Mouse (Mus musculus) megakaryocyte, embryonic 14.5 days (primary cell): ENCODE results near the gene Pwwp2b. TPM values are rescaled to one million over a fixed set of nuclear protein-coding genes. Genes with fewer than 3 reads are reported as not detected.

Experiments used
- H3K27me3 ChIP-seq: replicated peaks from 2 replicates; pipeline ENCODE3; 2012; ENCODE audit warnings: inconsistent platforms
- H3K36me3 ChIP-seq: replicated peaks from 2 replicates; pipeline ENCODE3; 2012; ENCODE audit warnings: low read length, inconsistent platforms, mixed read lengths
- H3K4me1 ChIP-seq: 2 replicates; pipeline ENCODE4 v1.6.1; 2012; ENCODE audit warnings: inconsistent platforms
- H3K4me3 ChIP-seq: replicated peaks from 2 replicates; pipeline ENCODE3; 2012; ENCODE audit warnings: moderate library complexity, mild to moderate bottlenecking, inconsistent platforms
- H3K9me3 ChIP-seq: 2 replicates; pipeline ENCODE4 v1.6.1; 2012; ENCODE audit warnings: inconsistent platforms
- FLI1 ChIP-seq: IDR thresholded peaks from 2 replicates; pipeline ENCODE4 v1.6.1; 2012; ENCODE audit warnings: low read length, inconsistent platforms, mixed read lengths
- GATA1 ChIP-seq: IDR thresholded peaks from 3 replicates; pipeline ENCODE4 v1.6.1; 2012; ENCODE audit warnings: mixed read lengths, low read length, inconsistent platforms, borderline replicate concordance
- polyA plus RNA-seq: library from polyadenylated mRNA; stranded (reverse); fragments of >175 nt; gene quantifications from 2 replicates; pipeline ENCODE4 v1.2.3, GENCODE M21; 2012; ENCODE audit warnings: low replicate concordance; ENCODE audit not compliant: insufficient read depth

Gene Pwwp2b
- polyA plus RNA-seq, 1 experiment: 11.6 TPM

DNA sequence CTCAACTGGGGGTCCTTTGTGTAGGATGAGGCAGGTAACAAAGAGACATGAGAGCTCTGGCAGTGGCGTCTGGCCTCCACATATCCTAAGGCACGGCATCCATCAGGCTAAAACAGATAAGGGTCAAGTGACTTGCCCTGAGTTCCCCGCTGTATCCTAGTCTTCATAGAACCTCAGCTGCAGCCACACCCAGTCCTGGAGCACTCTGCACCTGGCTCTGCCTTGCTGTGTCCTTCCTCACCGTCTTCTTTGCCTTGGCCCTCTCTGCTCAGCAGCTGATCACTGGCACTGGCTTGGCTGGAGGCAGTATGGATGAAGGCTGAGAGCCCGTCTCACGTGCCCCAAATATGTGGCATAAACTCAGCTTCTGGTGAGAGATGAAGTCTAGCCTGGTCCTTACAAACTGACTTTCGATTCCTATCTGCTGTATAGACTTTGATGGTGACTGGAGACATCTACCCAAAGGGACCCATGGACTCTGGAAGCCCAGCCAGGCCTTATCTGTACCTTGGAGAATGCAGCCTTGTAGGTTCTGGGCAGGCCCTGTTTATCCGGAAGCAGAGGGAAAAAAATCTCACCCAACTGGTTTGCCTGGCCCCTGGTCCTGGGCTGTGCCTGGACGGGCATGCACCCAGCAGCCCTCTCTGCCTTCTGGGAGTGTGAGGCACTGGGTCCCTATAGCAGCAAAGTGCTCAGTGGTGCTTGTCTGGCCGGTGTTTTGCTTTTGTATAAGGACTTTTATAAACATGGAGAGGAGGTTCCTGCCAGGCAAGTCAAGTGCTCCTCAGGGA is 9.7 kb downstream of the Pwwp2b start:
- Histone ChIP-seq H3K4me1 (peaks cover 72% of the 10 kb centered on the region), H3K9me3 (peaks cover 8% of the 10 kb centered on the region), H3K36me3 (peaks cover 99% of the 10 kb centered on the region), H3K27me3 (no peaks in the 10 kb centered on the region), H3K4me3 (no peak overlapping the region)
- no peak for TF ChIP-seq GATA1
- TF ChIP-seq FLI1: no peak

DNA sequence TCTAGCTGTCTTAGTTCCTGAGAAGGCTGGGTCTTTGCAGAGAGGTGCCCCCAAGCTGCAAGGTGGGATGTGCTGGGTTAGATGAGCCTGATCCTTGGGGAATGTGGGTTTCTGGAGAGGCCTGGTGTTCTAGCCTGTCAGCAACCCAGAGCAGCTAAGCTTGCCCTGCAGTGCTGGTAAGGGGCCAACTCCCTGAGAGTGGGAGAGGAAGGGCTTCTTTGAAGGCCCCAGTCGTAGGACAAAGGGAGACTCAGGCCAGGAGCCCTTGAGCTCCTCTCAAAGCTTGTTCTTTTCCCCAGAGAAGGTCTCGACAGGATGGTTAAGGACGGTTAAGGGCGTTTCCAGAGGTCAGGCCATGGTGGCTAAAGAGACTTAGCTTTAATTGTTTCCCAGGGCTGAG is 16.1 kb downstream of the Pwwp2b start:
- Histone ChIP-seq H3K4me1 (peaks cover 72% of the 10 kb centered on the region), H3K27me3 (no peaks in the 10 kb centered on the region), H3K36me3 (peaks cover 93% of the 10 kb centered on the region), H3K4me3 (no peak overlapping the region), H3K9me3 (peaks cover 8% of the 10 kb centered on the region)
- no peak for TF ChIP-seq GATA1
- TF ChIP-seq FLI1: no peak

DNA sequence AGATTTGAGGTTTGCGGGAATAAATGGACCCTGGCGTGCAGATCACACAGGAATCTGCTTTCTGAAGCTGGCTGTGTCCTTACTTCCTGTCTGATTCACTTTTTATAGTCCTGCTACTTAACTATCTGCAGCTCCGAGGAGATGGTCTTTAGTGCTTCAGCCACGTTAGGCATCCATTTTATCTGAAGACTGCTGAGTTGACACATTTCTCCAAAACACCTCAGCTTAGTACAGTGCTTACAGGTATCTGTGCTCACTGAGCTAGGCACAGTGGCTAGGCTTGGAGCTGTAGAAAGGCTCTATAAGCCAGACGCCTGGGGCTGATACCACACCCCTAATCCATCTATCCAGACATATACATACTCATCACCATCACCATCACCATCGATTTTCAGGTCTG is 17.4 kb downstream of the Pwwp2b start:
- no peaks in the 10 kb centered on the region for H3K27me3 ChIP-seq
- H3K9me3 ChIP-seq: peaks cover 3% of the 10 kb centered on the region

DNA sequence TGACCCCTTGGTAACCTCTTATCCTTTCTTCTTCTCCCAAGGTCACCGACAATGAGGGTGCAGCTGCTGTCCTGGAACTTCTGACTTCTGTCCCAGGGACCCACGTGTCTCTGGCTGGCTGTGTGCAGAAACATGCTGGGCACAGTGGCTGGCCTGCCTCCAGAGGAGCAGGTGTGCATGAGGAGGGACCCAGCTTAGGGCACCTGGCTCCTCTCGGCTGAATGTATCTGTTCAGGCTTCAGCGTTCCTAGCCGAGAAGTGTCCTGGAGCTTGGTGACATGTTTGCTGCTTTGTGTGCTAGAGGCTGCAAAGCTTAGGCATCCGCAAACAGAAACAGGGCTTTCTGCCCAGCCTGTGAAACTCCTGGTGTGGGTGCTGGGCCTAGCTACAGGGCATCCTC is 18.1 kb downstream of the Pwwp2b start:
- Histone ChIP-seq H3K9me3 (no peaks in the 10 kb centered on the region), H3K4me3 (no peak overlapping the region), H3K4me1 (peaks cover 72% of the 10 kb centered on the region), H3K36me3 (peaks cover 86% of the 10 kb centered on the region), H3K27me3 (no peaks in the 10 kb centered on the region)
- no peak for TF ChIP-seq GATA1
- no peak for TF ChIP-seq FLI1

More for the DNA sequence above, 17.4 kb downstream of the Pwwp2b start:
- TF ChIP-seq FLI1 (no peak), GATA1 (no peak)
- H3K4me3 ChIP-seq: no peak overlapping the region
- H3K4me1 ChIP-seq: peaks cover 64% of the 10 kb centered on the region
- H3K36me3 ChIP-seq: peaks cover 91% of the 10 kb centered on the region

DNA sequence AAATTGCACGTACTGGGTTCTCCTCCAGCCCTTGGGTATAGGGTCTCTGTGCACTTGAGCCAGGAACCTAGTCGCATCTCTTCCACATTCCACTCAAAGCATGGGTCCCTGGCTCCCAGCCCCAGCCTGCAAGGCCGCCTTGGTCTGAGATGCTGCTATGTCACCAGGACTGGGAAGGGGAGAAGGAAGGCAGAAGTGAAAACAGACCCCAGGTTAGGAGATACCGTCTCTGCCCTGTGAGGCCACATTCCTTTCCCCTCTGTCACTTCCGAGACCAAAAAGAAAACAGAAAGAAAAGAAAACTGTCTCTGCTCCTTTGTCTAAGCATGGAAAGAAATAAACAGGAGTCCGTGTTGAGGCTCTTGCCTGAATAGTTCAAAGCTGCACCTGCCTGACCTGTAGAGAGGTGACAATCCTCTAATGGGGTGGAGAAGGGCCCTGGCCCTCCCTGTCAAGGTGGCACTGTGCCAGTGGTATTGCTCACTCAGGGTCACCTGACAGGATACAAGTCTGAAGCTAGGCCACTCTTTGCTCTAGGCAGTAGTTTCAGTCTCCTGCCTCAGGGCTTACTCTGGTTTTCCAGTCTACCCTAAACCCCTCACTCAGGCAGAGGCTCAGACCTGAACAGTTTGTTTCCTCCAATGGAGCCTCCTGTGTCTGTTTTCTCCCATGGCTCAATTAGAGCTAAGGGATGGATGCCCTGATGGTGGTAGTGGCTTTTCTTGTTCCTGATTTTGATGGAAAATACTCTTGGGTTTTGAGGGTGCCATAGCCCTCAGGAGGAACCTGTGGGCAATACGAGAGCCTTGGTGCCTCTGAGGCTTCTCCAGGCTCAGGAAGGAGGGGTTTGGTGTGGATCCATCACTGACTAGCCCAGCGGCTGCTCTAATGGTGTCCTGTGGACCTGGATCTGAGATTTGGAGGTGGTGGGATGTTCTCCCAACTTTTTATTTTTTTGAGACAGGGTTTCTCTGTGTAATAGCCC is 18.9 kb downstream of the Pwwp2b start:
- Histone ChIP-seq H3K4me3 (no peak overlapping the region), H3K4me1 (peaks cover 73% of the 10 kb centered on the region), H3K27me3 (no peaks in the 10 kb centered on the region), H3K9me3 (no peaks in the 10 kb centered on the region), H3K36me3 (peaks cover 82% of the 10 kb centered on the region)
- TF ChIP-seq GATA1 (no peak), FLI1 (no peak)

DNA sequence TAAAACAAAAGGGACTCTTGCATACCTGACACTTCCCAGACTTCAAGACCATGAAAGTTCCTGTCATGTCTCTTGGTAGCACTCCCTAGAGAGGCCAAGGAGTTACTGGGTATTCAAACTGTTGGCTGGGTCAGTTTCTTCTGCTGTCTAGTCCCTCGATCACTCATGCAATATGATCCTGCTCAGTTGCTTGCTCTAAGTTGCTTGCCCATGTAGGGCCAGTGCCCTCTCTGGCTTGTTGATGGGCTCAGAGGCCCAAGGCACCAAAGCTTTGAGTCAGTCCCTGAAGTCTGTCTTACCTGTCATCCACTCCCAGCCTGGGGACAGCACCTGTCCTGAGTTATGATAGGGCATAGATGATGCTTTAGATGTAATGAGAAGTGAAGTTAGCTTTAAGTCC is 22.5 kb downstream of the Pwwp2b start:
- no peaks in the 10 kb centered on the region for H3K27me3 ChIP-seq
- H3K9me3 ChIP-seq: no peaks in the 10 kb centered on the region
- TF ChIP-seq GATA1: no peak
- no peak for TF ChIP-seq FLI1

DNA sequence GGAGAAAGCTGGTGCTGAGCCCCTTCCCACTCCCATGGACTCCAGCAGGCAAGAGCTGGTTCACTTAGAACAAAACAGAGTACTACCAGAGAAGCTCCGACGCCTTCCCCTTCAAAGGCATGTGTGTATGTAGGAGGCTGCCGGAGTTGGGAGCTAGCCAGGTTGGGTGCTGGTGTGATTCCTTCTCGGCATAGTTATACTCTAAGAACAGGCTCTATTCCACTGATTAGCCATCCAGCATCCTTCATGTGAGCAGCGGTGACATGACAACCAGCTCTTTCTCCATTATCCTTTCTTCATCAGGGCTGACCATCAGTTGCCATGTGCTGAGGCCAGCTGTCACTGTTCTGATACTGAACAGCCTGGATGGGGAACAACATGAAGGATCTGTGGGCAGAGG is 23.6 kb downstream of the Pwwp2b start:
- no peaks in the 10 kb centered on the region for H3K27me3 ChIP-seq
- TF ChIP-seq GATA1 (no peak), FLI1 (no peak)
- no peaks in the 10 kb centered on the region for H3K9me3 ChIP-seq
- peaks cover 41% of the 10 kb centered on the region for H3K36me3 ChIP-seq
- peak overlapping the region; percentile 0 for H3K4me3 ChIP-seq
- peaks cover 86% of the 10 kb centered on the region for H3K4me1 ChIP-seq

More for the DNA sequence above, 22.5 kb downstream of the Pwwp2b start:
- Histone ChIP-seq H3K4me3 (no peak overlapping the region), H3K4me1 (peaks cover 85% of the 10 kb centered on the region), H3K36me3 (peaks cover 52% of the 10 kb centered on the region)

DNA sequence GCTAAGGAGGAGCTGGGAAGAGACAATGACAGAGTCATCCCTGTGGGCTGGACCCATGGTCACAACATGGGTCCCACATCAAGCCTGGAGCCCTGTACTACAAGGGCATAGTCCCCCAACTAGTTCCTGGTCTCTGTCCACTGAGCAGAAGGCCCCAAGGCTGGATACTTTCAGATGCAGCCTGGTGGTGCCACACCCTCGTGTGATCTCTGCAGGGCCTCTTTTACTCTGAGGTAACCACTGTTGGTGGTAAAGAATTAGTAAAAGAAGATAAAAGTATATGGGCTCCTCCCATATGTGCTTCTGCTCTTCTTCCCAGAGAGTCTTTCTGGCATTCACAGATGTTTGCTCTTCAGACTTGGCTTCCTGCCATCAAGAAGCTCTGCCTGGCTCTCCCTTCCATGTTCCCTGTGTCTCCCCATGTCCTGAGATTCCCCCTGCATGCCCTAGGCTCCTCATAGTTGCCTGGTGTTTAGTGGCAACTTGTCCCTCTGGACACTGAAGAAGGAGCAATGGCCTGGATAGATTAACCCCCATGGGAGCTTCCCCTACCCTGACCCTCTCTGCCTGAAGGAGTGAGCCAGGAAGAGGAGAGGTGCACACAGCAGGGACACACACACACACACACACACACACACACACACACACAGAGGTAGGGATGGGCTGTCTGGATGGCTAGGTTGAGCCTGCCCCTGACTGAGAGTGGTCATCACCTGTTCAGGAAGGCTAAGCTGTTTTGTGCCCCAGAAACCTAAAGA is 24.5 kb downstream of the Pwwp2b start:
- no peak for TF ChIP-seq FLI1
- TF ChIP-seq GATA1: no peak
- H3K9me3 ChIP-seq: no peaks in the 10 kb centered on the region

DNA sequence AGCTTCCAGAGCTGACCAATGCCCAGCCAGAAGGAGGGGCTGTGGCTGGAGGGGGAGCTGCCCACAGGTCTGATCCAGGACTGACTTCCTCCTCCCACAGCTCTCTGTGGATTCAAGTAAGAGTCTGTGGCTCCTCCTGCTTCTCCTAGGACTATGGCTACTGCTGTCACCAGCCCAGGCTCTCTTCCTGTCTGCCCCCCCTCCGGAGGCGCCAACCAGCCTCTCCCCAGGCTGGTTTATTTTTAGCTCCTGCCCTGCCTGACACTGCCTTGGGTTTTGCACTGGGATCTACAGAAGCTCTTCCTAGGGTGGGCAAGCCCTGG is 25.1 kb downstream of the Pwwp2b start:
- no peaks in the 10 kb centered on the region for H3K27me3 ChIP-seq

More for the DNA sequence above, 24.5 kb downstream of the Pwwp2b start:
- Histone ChIP-seq H3K27me3 (no peaks in the 10 kb centered on the region), H3K36me3 (peaks cover 32% of the 10 kb centered on the region), H3K4me1 (peaks cover 82% of the 10 kb centered on the region), H3K4me3 (peak overlapping the region; percentile 80)

More for the DNA sequence above, 25.1 kb downstream of the Pwwp2b start:
- peaks cover 26% of the 10 kb centered on the region for H3K36me3 ChIP-seq
- H3K4me1 ChIP-seq: peaks cover 81% of the 10 kb centered on the region
- TF ChIP-seq GATA1 (no peak), FLI1 (no peak)
- H3K4me3 ChIP-seq: peak overlapping the region; percentile 80
- H3K9me3 ChIP-seq: no peaks in the 10 kb centered on the region
